Mouse (Mus musculus) olfactory bulb, adult 2 months (tissue): ENCODE measurements at regions not wholly inside any gene's neighbourhood (a gene's known extent, or its start where the extent isn't known, plus 50 kb on each side); places are given as distances from the start of the nearest gene placed in this dataset.

Experiments used
- CTCF ChIP-seq: fragments of 200-500 bp; IDR thresholded peaks from 2 replicates; pipeline ENCODE4 v1.5.1; 2012; ENCODE audit warnings: low read depth, mild to moderate bottlenecking, low read length, moderate library complexity; ENCODE audit not compliant: insufficient read depth
- POLR2A ChIP-seq: fragments of 200-500 bp; IDR thresholded peaks from 2 replicates; pipeline ENCODE4 v1.6.1; 2012; ENCODE audit warnings: mild to moderate bottlenecking, low read depth, low read length, moderate library complexity; ENCODE audit not compliant: insufficient read depth

GRCm38 (mm10) chr5:111519059-111519458 lies 101.9 kb downstream of the Mn1 start:
- TF ChIP-seq CTCF (no peak), POLR2A (no peak)
